Mouse (Mus musculus): ENCODE results near the gene Skiv2l. TPM values are rescaled to one million over a fixed set of nuclear protein-coding genes. Genes with fewer than 3 reads are reported as not detected.
"Not testable (repeated sequence)": the region's sequence is repeated elsewhere in the genome, so short reads cannot be mapped to it uniquely, and the experiment has no call there.

The Skiv2l gene
- polyA plus RNA-seq, 1 experiment from 2014 or later, result 39.5 TPM

- Histone ChIP-seq H3K27ac (peak overlapping the region; percentile 70), H3K4me3 (replicated peaks) (peak overlapping the region; percentile 77), H3K9me3 (no peaks in the 10 kb centered on the region), H3K27me3 (replicated peaks) (no peaks in the 10 kb centered on the region), H3K4me1 (peaks cover 21% of the 10 kb centered on the region), H3K4me2 (peak overlapping the region; percentile 94), H3K9ac (peak overlapping the region; percentile 49), H3K36me3 (peaks cover 34% of the 10 kb centered on the region)
- 33% methylated on average over 43 of the region's 43 CpGs for WGBS
- ATAC-seq (ENCODE audit: insufficient read depth, low FRiP score, low read depth), result peak; percentile 6; the same call in 1 of the 2 replicates
Measured at GRCm38 (mm10) chr17:34837464-34838324, 12.3 kb downstream of the Skiv2l start.

- peaks cover 21% of the 10 kb centered on the region for H3K4me1 ChIP-seq
- WGBS, result under 1% methylated on average over 40 of the region's 40 CpGs
- H3K36me3 ChIP-seq, result peaks cover 35% of the 10 kb centered on the region
- H3K9me3 ChIP-seq, result no peaks in the 10 kb centered on the region
- peak within 1 kb of the TSS; percentile 57 for H3K9ac ChIP-seq
- no peaks in the 10 kb centered on the region for H3K27me3 ChIP-seq (replicated peaks)
- peak; percentile 90 for ATAC-seq (ENCODE audit: insufficient read depth, low FRiP score, low read depth)
- H3K27ac ChIP-seq, result peak within 1 kb of the TSS; percentile 78
- H3K4me3 ChIP-seq (replicated peaks), result peak within 1 kb of the TSS; percentile 77
- H3K4me2 ChIP-seq, result peak within 1 kb of the TSS; percentile 96
Measured at GRCm38 (mm10) chr17:34836856-34837221, 13.2 kb downstream of the Skiv2l start, which contains the start of the genes Stk19 and Dxo. Gene Stk19, minus strand, starts transcription at chr17:34836945. Gene Dxo, plus strand, starts transcription at chr17:34837019.

GRCm38 (mm10) chr17:34836155-34836855 lies 13.7 kb downstream of the Skiv2l start:
- ATAC-seq (ENCODE audit: insufficient read depth, low FRiP score, low read depth), result peak; percentile 73
- Histone ChIP-seq H3K4me1 (peaks cover 21% of the 10 kb centered on the region), H3K9me3 (no peaks in the 10 kb centered on the region), H3K27me3 (replicated peaks) (no peaks in the 10 kb centered on the region), H3K4me2 (peak overlapping the region; percentile 96), H3K9ac (peak overlapping the region; percentile 57; the same call in 1 of the 2 replicates), H3K4me3 (replicated peaks) (peak overlapping the region; percentile 77), H3K36me3 (peaks cover 31% of the 10 kb centered on the region), H3K27ac (peak overlapping the region; percentile 78)
- 4% methylated on average over 48 of the region's 48 CpGs for WGBS

GRCm38 (mm10) chr17:34830776-34831175 lies 19.2 kb downstream of the Skiv2l start:
- H3K9ac ChIP-seq; H3K4me1 ChIP-seq; H3K4me2 ChIP-seq; H3K9me3 ChIP-seq; H3K27ac ChIP-seq; ATAC-seq (ENCODE audit: insufficient read depth, low FRiP score, low read depth); H3K27me3 ChIP-seq (replicated peaks); H3K4me3 ChIP-seq (replicated peaks): not testable (repeated sequence)
- WGBS, result 84% methylated on average over 1 of the region's 1 CpGs
- H3K36me3 ChIP-seq, result peaks cover 19% of the 10 kb centered on the region

- Histone ChIP-seq H3K9me3 (no peaks in the 10 kb centered on the region), H3K27ac (no peak overlapping the region), H3K4me3 (replicated peaks) (no peak overlapping the region), H3K4me2 (no peak overlapping the region), H3K4me1 (no peaks in the 10 kb centered on the region), H3K36me3 (no peaks in the 10 kb centered on the region), H3K9ac (no peak overlapping the region), H3K27me3 (replicated peaks) (no peaks in the 10 kb centered on the region)
- WGBS, result 78% methylated on average over 7 of the region's 7 CpGs
- ATAC-seq (ENCODE audit: insufficient read depth, low FRiP score, low read depth), result no peak
Measured at GRCm38 (mm10) chr17:34814818-34815370, 35.1 kb downstream of the Skiv2l start.

GRCm38 (mm10) chr17:34813747-34814146 lies 36.3 kb downstream of the Skiv2l start:
- H3K9ac ChIP-seq; ATAC-seq (ENCODE audit: insufficient read depth, low FRiP score, low read depth): not testable (repeated sequence)
- 62% methylated on average over 12 of the region's 12 CpGs for WGBS

GRCm38 (mm10) chr17:34811275-34811674 lies 38.7 kb downstream of the Skiv2l start:
- Histone ChIP-seq H3K27ac (no peak overlapping the region), H3K27me3 (replicated peaks) (no peaks in the 10 kb centered on the region), H3K4me2 (no peak overlapping the region), H3K9me3 (no peaks in the 10 kb centered on the region), H3K9ac (no peak overlapping the region), H3K36me3 (no peaks in the 10 kb centered on the region), H3K4me3 (replicated peaks) (no peak overlapping the region), H3K4me1 (no peaks in the 10 kb centered on the region)
- no peak for ATAC-seq (ENCODE audit: insufficient read depth, low FRiP score, low read depth)
- WGBS, result 68% methylated on average over 15 of the region's 15 CpGs

More at GRCm38 (mm10) chr17:34813747-34814146, 36.3 kb downstream of the Skiv2l start:
- not testable (repeated sequence) for H3K27me3 ChIP-seq (replicated peaks); H3K27ac ChIP-seq; H3K9me3 ChIP-seq; H3K4me1 ChIP-seq; H3K36me3 ChIP-seq; H3K4me2 ChIP-seq; H3K4me3 ChIP-seq (replicated peaks)

- 81% methylated on average over 8 of the region's 8 CpGs for WGBS
- not testable (repeated sequence) for H3K4me2 ChIP-seq; ATAC-seq (ENCODE audit: insufficient read depth, low FRiP score, low read depth); H3K4me1 ChIP-seq; H3K27me3 ChIP-seq (replicated peaks); H3K27ac ChIP-seq; H3K36me3 ChIP-seq; H3K4me3 ChIP-seq (replicated peaks); H3K9me3 ChIP-seq; H3K9ac ChIP-seq
Measured at GRCm38 (mm10) chr17:34810811-34811210, 39.2 kb downstream of the Skiv2l start.

GRCm38 (mm10) chr17:34810411-34810810 lies 39.6 kb downstream of the Skiv2l start:
- H3K4me3 ChIP-seq (replicated peaks); H3K27me3 ChIP-seq (replicated peaks); H3K27ac ChIP-seq; H3K9ac ChIP-seq; H3K36me3 ChIP-seq; H3K4me2 ChIP-seq; ATAC-seq (ENCODE audit: insufficient read depth, low FRiP score, low read depth); H3K9me3 ChIP-seq; H3K4me1 ChIP-seq: not testable (repeated sequence)
- 83% methylated on average over 5 of the region's 5 CpGs for WGBS

- H3K27ac ChIP-seq, result no peak overlapping the region
- 79% methylated on average over 6 of the region's 6 CpGs for WGBS
- ATAC-seq (ENCODE audit: insufficient read depth, low FRiP score, low read depth), result 0 out of 2 replicates have a peak, but pooled peaks have one; percentile 29
Measured at GRCm38 (mm10) chr17:34808599-34809205, 41.3 kb downstream of the Skiv2l start.

GRCm38 (mm10) chr17:34807176-34807575 lies 42.8 kb downstream of the Skiv2l start:
- no peak overlapping the region for H3K4me3 ChIP-seq (replicated peaks)
- no peaks in the 10 kb centered on the region for H3K9me3 ChIP-seq
- 68% methylated on average over 3 of the region's 3 CpGs for WGBS
- H3K36me3 ChIP-seq, result no peaks in the 10 kb centered on the region
- no peak for ATAC-seq (ENCODE audit: insufficient read depth, low FRiP score, low read depth)
- no peaks in the 10 kb centered on the region for H3K27me3 ChIP-seq (replicated peaks)
- no peak overlapping the region for H3K9ac ChIP-seq
- H3K4me2 ChIP-seq, result no peak overlapping the region
- H3K27ac ChIP-seq, result no peak overlapping the region
- H3K4me1 ChIP-seq, result no peaks in the 10 kb centered on the region

More at GRCm38 (mm10) chr17:34808599-34809205, 41.3 kb downstream of the Skiv2l start:
- Histone ChIP-seq H3K4me2 (no peak overlapping the region), H3K4me1 (no peaks in the 10 kb centered on the region), H3K9ac (no peak overlapping the region), H3K9me3 (no peaks in the 10 kb centered on the region), H3K27me3 (replicated peaks) (no peaks in the 10 kb centered on the region), H3K36me3 (no peaks in the 10 kb centered on the region), H3K4me3 (replicated peaks) (no peak overlapping the region)

All from stomach, embryonic 15.5 days (tissue).